Mouse (Mus musculus): ENCODE results near the gene Scgb1b17.
"Not testable (repeated sequence)": the region's sequence is repeated elsewhere in the genome, so short reads cannot be mapped to it uniquely, and the experiment has no call there.

Gene Scgb1b17

DNA sequence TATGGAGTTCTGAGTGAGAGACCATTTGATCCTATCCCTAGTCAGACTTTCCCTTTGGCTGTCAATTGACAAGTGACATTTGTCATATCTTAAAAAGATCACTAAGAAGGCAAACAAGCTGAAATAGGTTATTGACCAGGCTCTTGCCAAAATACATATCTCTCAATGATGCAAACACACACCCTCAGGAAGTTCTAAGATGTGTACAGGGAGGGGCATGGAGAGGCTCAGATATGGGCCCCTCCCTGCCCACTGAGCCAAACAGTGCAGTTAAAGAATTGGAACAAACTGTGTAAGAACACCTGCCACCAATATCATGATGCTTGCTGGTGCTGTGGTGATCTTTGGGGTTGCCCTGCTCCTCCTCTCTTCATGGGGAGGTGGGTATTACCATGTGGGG, at the start of gene Scgb1b17:
Scgb1b17 (plus strand) TSS at position 301 of the 400 bp plus-strand sequence.
- DNase-seq (ENCODE audit: low spot score) = not testable (repeated sequence)

GRCm38 (mm10) chr7:33056461-33056860, 6.8 kb upstream of the Scgb1b17 start, which contains the start of gene Scgb2b17:
Gene Scgb2b17 (minus strand): TSS chr7:33056561.
- not testable (repeated sequence) for DNase-seq (ENCODE audit: low spot score)

Data from c-Kit-positive CD71-positive TER-119-positive erythroid progenitor cells, embryonic 14.5 days (primary cell).